Mouse (Mus musculus) left cerebral cortex, postnatal 36 days (tissue): ENCODE results near the gene Gm3893. TPM values are rescaled to one million over a fixed set of nuclear protein-coding genes. Genes with fewer than 3 reads are reported as not detected.
"Not testable (repeated sequence)": the region's sequence is repeated elsewhere in the genome, so short reads cannot be mapped to it uniquely, and the experiment has no call there.

Experiments used
- DNase-seq, 2 experiments: peaks; one replicate each; pipeline ENCODE4 v3.0.0; 2021 to 2022; ENCODE audit warnings: low spot score in 2 of 2, mixed read lengths in 1 of 2
- intact Hi-C: fragments of 180-260 bp; cut with DNase I; formaldehyde crosslinking; loops from one replicate; pipeline ENCODE4 v1.15.1; 2025
- total RNA-seq, 2 experiments: library from RNA; stranded (reverse); gene quantifications; 2 replicates each; pipeline ENCODE4 v1.2.3; 2021

The Gm3893 gene
- not detected for total RNA-seq

- DNase-seq, intact Hi-C loops: not testable (repeated sequence)
These were observed at the start of gene Gm3893 for GRCm38 (mm10) chr4:42090907-42091306. TSS of gene Gm3893 (plus strand) at chr4:42091207.

- DNase-seq, intact Hi-C loops: not testable (repeated sequence)
These were observed 23.5 kb downstream of the Gm3893 start, which contains the start of gene Gm13304 for GRCm38 (mm10) chr4:42114517-42114916. TSS of gene Gm13304 (plus strand) at chr4:42114817.

Other genes starting within 250 kb of the Gm3893 start
- not detected for gene Gm21541, start 187.6 kb upstream of the Gm3893 start, total RNA-seq
- 10 to 100 TPM; 52.3 to 67.4 TPM for gene Gm20878, start 149.6 kb upstream of the Gm3893 start, total RNA-seq
- gene Fam205a4, start 125.1 kb upstream of the Gm3893 start, total RNA-seq: 1 to 10 TPM; 5.1 to 5.6 TPM
- gene Gm21093, start 56.5 kb upstream of the Gm3893 start, total RNA-seq: 1 to 10 TPM; 5.7 to 5.8 TPM
- gene Gm13304, start 23.6 kb downstream of the Gm3893 start, total RNA-seq: 10 to 100 TPM; 28.7 to 36.9 TPM
- 10 to 100 TPM; 33.6 to 54.7 TPM for gene Gm13306, start 62.2 kb downstream of the Gm3893 start, total RNA-seq
- gene Gm13305, start 77.4 kb downstream of the Gm3893 start, total RNA-seq: 1 to 10 TPM; 1.0 to 1.1 TPM
- 10 to 100 TPM in 1 of 2 experiments, 1 to 10 TPM in 1; 8.4 to 13.1 TPM for gene Gm10600, start 149.4 kb downstream of the Gm3893 start, total RNA-seq
- gene Ccl21b, start 164.6 kb downstream of the Gm3893 start, total RNA-seq: not detected
- not detected for gene Gm21953, start 203.1 kb downstream of the Gm3893 start, total RNA-seq
- gene Fam205a3, start 227.1 kb downstream of the Gm3893 start, total RNA-seq: under 1 TPM in 1 of 2 experiments, not detected in 1; 0.66 TPM